Mouse (Mus musculus) kidney, postnatal 4 days (tissue): ENCODE measurements around the gene Klhl12.
A peak's percentile ranks its signal among the peaks of the same experiment; 100 is the strongest.
"Not testable (repeated sequence)": the region's sequence is repeated elsewhere in the genome, so short reads cannot be mapped to it uniquely, and the experiment has no call there.

Experiments used
- DNase-seq, 2 experiments: peaks; one replicate each; pipeline ENCODE4 v3.0.0; 2021; ENCODE audit warnings: mixed read lengths in 2 of 2

Klhl12 gene

GRCm38 (mm10) chr1:134454904-134455824, at the start of gene Klhl12:
Gene Klhl12, plus strand, starts transcription at chr1:134455531.
- peak; percentile 97 to 98 for DNase-seq

DNA sequence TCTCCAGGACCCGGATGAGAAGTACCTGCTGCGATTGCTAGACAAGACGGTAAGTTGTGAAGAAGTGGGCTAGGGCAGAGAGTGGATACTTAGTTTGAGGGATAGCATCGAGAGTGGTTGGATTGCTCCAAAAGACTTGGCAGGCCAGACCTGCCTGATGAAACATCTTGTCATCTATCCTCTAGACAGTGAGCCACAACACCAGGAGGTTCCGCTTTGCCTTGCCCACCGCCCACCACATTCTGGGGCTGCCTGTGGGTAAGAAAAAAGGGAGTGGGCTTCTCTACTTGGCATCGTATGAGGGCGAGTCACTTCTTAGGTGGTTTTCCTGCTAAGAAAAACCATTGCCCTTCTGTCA, 48.9 kb upstream of the Klhl12 start:
- no peak for DNase-seq

DNA sequence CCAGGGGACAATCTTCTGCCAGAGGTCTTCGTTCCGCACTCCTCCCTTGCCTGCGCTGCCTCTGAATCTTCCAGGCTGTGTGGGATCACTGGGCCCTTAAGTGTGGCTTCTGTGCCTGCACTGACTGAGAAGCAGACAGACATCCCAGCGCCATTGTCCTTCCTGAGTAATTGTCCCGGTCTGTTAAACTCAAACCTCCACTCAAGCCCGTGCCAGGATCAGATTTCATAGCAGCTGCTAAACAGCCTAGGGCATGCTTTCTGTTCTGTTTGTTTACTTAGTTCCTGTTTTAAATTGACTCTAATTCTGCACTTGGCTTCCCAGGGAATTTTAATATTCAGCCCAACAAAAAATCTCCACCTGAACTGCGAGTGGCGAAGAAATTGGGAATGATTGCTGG, 47.3 kb upstream of the Klhl12 start:
- DNase-seq, result peak; percentile 46 to 58

DNA sequence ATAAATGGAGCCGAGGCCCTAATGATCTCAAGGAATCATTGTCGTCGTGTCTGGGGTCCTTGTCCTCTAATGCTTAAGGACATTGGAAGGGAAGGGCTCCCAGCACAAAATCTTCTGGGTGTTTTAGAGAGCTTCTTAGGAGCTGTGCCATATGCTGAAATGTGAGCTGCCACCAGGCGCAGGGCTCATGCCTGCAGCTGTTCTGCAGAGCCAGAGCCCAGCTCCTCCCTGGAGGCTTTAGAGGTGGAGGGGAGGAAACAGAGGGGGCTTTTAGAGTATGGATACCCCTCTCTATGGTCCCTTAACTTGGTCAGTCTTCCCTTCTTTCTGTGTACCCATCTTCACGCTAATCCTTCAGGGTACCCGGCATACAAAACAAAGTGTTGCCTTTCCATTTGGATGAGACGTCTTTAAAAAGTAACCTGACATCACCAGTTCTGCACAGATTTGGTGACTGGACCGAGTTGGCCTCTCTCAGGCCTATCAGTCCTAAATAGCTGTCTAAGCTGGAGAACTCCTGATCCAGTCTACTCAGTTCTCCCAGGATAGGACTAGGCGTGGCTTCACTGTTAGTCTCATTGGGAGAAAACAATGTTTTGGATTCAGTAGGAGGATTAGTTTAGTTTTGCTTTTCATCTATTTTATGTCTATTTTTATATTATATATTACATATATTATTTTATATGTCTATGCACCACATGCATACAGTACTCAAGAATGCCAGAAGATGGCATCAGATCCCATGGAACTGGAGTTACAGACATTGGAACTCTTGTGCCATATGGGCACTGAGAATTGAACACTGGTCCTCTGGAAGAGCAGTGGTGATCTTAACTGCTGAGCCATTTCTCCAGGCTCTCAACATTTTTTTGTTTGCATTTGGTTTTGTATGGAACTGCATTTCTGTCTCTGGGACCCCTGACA, 43.4 kb upstream of the Klhl12 start:
- DNase-seq, result no peak

- no peak for DNase-seq
Measured at GRCm38 (mm10) chr1:134414038-134414437, 41.3 kb upstream of the Klhl12 start.

- no peak for DNase-seq
Measured at GRCm38 (mm10) chr1:134414501-134415167, 40.7 kb upstream of the Klhl12 start.

DNA sequence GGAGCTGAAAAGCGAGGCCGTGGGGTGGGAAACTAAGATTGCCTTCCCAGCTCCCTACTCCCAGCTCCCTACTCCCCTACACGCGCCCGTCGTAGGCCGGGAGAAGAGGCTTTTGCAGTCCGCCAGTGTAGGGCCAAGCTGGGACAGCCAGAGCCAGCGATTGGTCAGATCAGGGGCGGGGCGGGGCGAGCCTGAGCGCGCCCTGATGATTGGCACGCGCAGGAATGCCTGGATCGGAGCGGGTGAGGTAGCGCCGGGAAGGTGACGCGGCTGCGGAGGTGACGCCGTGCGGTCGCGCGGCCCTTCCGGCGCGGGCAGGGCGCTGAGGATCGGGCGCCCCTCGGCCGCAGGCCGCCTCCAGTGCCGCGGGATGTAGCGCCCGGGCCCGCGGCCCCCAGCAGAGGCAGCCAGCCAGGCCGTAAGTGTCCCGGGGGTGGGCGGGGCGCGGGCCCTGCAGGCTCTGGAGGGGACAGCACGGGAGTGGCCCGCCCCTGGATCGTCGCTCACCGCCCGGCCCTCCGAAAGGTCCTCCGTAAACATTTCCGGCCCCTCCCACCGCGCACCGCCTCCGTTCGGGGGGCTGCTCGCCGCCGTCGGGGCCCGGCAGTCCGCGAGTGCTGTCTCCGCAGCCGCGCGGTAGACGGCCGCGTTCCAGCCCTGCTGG, 40.0 kb upstream of the Klhl12 start, which contains the start of gene Adipor1:
Gene Adipor1 (plus strand): TSS at position 211 of the 664 bp plus-strand sequence.
- DNase-seq, result peak; percentile 98 to 99

DNA sequence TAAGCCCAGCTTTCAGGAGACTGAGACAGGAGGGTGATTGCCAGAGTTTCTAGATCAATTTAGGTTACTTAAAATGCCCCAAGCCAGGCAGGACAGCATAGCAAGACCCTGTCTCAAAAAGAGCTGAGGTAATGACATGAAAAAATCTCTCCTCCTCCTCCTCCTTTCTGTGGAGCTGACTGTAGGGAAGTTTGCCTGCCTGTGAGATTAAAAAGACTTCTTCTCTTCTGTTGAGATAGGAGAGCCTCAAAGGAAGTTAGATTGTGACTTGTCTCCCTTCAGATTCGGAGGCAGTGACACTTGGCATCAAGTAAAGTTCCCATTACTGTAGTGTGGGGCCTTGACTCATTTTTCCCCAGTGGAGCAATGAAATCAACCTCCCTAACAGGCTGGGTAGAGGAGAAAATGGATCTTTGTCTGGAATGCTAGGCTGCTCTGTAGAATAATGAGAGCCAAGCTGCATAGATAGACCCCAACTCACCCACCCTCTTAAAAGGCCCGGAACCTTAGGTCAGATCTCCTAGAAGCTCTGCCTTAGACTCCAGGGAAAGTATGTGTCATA, 36.8 kb upstream of the Klhl12 start:
- DNase-seq, result no peak

- DNase-seq, result no peak
Measured at GRCm38 (mm10) chr1:134419176-134419575, 36.2 kb upstream of the Klhl12 start.

DNA sequence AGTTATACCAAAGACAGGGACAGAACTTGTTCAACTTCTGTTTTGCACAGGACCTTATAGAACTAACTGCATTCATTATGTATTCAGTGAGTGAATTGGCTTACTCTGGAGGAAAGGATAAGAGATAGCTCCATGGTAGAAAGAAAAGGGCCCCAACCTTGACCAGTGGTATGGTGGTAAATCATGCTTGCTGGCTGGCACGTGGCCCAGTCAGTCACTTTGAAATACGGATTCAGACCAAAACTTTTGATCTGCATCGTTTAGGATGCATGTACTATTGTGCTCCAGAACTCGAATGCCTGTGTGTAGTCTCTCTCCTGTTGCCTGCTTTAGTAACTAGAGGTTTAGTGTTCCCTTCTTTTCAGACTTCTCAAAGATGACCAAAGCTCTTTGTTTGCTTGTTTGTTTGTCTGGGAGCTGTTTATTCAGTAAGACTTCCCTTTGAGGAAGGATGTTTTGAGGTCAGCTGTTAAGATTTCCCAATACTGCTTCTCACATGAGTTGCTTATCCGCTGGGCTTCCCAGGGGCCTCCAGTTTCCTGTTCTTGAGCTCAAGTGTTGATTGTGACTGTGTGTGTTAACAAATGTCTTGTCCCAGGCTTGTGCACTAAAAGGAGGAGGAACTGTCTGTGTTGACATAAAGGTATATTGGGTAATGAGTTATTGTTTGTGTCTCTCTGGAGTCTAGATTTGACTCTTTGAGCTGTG, 35.4 kb upstream of the Klhl12 start:
- DNase-seq, result peak; percentile 63 to 66

DNA sequence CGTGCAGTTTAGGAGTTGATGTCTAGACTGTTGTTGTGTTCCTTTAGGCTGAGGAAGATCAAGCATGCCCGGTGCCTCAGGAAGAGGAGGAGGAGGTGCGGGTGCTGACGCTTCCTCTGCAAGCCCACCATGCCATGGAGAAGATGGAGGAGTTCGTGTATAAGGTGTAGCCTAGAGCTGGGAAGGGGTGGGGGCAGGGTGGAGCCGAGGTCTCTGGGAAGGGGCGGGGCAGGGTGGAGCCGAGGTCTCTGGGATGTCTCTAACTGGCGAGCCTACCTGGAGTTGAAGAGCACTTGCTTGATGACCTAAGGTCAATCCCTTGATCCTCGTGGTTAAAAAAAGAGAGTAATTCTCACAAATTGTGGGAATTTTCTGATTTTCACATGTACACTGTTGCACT, 31.4 kb upstream of the Klhl12 start:
- no peak for DNase-seq

- DNase-seq, result no peak
Measured at GRCm38 (mm10) chr1:134426289-134426688, 29.0 kb upstream of the Klhl12 start.

DNA sequence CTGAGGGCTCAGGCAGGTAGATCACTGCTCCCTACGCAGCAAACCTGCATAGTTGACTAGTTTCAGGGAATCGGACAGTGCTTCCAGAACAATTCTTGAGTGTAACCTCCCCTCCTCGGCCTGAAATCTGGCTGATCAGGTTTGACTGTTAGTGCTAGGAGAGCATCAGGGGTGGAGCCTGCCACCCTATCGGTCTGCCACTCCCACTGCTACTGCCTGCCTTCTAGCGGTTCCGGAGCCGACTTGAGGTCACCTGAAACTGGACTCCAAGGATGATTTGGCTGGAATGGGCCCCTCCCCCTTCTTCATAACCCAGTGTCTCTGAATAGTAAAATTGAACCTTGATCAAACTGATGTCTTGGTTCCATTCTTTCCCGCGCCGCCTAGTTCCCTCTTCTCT, 22.3 kb upstream of the Klhl12 start:
- no peak for DNase-seq

DNA sequence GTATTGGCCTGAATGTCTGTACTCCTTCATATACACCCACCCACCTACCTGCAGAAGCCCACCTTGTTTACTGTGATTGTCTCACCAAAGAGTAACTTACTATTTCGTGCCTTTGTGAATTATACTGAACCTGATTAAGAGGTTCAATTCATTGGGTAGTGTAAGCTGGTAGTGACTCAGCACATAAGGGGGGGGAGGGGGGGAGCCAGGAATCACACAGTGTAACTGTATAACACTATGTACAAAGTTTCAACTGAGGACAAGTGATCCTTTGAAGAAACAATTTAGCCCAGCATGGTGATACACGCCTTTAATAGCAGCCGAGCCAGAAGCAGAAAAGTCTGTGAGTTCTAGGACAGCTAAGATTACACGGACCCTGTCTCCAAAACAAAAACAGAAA, 21.9 kb upstream of the Klhl12 start:
- DNase-seq, result no peak

DNA sequence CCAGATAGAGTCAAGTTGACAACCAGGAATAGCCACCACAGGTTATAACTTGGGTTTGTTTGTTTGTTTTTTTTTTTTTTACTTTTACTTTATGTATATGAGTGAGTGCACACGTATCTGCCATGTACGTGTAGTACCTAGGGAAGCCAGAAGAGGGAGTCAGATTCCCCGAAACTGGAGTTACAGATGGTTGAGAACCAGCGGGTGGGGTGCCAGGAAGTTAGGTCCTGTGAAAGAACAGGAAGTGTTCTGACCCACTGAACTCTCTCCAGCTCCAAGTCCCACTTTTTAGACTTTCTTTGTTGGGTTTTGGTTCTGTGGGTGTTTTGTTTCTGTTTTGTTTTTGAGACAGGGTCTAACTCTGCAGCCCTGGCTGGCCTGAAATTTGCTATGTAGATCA, 19.9 kb upstream of the Klhl12 start:
- peak; percentile 12 to 55 for DNase-seq

- DNase-seq, result no peak
Measured at GRCm38 (mm10) chr1:134440437-134440836, 14.9 kb upstream of the Klhl12 start.

DNA sequence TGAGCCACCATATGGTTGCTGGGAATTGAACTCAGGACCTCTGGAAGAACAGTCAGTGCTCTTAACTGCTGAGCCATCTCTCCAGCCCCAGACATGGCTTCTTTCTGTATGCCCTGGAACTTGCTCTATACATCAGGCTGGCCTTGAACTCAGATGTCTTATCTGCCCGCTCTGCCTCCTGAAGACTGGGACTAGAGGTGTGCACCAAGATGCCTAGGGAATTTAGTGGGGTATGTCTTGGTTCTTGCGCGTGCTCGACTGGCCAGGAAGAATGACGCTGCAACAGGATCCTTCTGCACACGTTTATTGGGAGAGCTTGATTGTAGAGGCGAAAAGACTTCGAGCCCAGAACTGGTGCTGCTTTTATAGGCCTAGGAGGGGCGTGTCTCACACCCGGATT, 13.6 kb upstream of the Klhl12 start:
- not testable (repeated sequence) for DNase-seq

- no peak for DNase-seq
Measured at GRCm38 (mm10) chr1:134442394-134442793, 12.9 kb upstream of the Klhl12 start.

- not testable (repeated sequence) for DNase-seq
Measured at GRCm38 (mm10) chr1:134443288-134443687, 12.0 kb upstream of the Klhl12 start.

- DNase-seq, result no peak
Measured at GRCm38 (mm10) chr1:134445418-134445817, 9.9 kb upstream of the Klhl12 start.

- not testable (repeated sequence) for DNase-seq
Measured at GRCm38 (mm10) chr1:134448537-134448936, 6.8 kb upstream of the Klhl12 start.
